Mouse (Mus musculus) left cerebral cortex, adult 9 months (tissue): Measurements from ENCODE around the gene Rab23.
A peak's percentile ranks its signal among the peaks of the same experiment; 100 is the strongest.
"Not testable (repeated sequence)": the region's sequence is repeated elsewhere in the genome, so short reads cannot be mapped to it uniquely, and the experiment has no call there.

Experiments
- DNase-seq, 2 experiments: peaks; one replicate each; pipeline ENCODE4 v3.0.0; 2022; ENCODE audit warnings: low spot score in 2 of 2

Rab23 gene

DNA sequence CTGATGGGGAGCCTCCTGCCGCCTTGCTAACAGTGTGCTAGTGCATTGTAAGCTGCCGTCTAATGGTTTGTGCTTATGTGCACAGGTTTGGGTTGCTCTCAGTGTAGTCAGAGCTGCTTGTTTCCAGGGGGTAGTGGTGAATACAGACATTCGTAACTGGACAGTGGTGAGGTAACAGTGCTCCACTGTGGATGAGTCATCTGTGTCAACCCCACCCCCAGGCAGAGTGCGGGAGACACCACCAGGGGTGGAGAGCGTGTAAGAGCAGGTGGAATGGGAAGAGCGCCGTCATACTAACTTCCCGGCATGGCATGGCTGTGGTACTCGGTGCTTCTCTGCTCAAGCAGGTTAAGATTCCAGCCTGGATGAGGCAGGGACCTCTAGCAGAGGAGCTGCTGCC is 13.4 kb downstream of the Rab23 start:
- DNase-seq = no peak

DNA sequence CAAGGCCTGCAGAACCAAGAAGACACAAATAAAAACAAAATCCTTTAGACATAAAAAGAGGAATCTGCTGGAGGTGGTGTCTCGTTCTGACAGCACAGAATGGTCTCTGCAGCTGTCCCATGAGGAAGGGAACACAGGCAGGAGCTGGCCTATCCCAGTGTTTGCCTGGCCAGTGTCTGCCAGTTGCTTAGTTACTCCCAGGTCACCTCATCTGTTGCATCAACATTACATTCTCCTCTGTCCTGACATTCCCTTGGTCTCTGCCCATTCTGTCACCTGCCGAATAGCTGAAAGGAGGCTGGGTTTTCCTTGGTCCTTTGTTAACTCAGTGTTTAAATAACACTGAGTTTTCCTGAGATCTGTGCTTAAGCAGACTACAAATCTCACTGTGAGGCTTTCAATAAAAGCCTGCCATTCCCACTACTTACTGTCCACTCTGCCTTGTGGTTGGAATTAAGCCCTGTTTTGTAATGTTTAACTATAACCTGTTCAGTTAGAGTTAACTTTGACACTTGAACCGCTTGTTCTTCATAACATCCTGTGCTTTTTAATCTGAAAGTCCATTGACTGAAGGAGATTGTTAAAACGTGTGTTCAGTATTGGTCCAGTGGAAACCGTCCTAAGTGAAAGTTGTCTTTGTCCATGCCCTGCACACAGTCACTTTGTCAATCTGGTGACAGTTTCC is 14.5 kb downstream of the Rab23 start:
- DNase-seq = no peak

DNA sequence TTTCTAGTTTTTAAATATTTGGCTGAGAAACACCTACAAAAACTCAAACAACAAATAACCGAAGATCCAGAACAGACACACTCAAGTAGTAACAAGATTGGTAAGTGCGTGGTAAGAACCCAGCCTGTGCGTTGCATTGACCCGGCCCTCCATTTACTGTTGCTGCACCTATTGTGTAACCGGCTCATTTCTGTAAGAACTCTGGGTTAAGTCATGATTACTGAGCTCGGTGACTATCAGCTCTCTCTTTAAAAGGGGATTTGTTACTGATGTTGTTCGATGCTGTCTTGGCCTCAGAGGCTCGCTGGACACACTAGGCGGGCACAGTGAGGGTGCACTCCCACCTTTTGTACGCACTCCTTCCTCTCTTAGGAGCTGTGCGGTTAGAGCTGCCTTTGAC is 18.6 kb downstream of the Rab23 start:
- no peak for DNase-seq

DNA sequence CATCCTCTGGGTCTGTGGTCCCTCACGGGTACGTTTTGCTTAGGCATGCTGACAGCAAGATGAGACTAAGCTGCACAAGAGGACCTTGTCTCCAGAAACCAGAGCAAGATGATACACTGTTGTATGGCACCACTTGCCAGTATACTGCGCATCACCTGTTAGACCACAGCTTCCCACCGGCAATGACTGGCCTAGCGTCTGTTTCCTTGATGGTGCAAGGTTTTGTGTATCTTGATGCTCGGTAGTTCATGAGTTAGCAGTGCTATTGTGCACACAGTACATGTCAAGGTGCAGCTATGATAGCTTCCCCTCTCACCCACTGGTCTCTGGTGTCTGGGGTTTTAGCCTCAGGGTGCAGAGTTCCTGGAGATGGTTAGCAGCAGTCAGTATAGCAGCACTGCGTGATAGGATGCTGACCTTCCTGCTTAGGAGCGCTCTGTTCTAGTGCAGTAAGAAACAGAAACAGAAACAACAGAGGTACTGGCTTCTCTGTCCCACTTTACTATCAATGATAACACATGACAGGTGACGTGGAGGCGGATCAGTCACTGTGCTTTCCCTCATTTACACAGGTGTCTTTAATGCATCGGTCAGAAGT is 19.1 kb downstream of the Rab23 start:
- no peak for DNase-seq

DNA sequence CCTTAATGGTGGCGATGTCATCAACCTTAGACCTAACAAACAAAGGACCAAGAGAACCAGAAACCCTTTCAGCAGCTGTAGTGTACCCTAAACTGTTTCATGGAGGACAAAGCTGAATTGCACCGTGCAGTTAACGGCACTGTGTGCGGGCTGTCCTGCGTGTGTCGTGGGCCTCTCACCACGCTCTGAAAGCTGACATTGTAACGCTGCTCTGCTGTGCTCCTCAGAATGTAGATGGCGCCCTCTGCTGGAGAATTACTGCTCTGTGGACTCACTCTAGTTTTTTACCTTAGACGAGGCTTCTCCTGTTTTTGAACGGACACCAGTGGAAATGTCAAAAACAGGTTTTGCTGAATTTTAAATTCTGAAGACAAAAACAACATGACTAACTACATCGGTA is 19.6 kb downstream of the Rab23 start:
- DNase-seq = peak; percentile 47 to 92

DNA sequence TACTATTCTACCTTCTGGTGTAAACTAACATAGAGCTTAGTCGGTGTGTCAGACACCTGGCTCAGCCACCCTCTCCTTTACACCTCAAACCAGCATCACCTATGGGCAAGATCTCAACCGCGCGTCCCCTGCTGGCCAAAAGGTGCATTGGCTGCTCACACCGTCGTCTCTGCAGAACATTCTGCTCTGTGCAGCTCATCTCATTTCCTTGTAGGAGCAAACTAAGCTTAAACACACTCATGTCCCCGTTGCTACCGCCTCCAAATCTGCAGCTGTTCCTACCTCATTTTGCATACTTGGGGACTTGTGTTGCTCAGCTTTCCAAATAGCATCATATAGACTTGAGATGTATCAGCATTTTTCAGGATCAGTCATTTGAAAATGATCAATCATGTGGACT is 23.2 kb downstream of the Rab23 start:
- DNase-seq = peak in 1 of 2 experiments; percentile 61

DNA sequence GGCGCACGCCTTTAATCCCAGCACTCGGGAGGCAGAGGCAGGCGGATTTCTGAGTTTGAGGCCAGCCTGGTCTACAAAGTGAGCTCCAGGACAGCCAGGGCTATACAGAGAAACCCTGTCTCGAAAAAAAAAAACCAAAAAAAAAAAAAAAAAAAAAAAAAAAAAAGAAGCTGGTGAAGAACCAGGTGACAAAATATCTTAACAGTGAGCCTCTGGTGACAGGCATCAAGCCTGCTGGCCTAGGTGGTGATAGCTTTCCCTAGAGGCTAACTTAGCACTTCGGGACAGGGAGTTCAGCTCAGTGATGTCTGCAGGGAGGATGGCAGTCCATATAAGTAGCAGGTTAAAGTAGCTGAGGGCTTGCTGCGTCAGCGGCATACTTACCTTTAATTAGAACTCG is 25.1 kb downstream of the Rab23 start:
- DNase-seq = not testable (repeated sequence)

DNA sequence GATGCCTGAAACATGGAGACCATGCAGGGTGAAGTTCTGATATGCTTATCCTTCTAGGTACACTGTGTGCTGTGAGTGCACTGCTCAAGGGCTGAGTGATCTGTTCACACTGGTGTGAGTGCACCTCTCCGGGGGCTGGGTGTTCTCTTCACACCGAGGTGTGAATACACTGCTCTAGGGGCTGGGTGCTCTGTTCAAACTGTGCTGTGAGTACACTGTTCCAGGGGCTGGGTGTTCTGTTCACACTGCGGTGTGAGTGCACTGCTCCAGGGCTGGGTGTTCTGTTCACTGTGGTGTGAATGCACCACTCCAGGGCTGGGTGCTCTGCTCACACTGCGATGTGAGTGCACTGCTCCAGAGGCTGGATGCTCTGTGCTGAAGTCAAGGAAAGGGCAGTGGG is 26.2 kb downstream of the Rab23 start:
- DNase-seq = no peak

DNA sequence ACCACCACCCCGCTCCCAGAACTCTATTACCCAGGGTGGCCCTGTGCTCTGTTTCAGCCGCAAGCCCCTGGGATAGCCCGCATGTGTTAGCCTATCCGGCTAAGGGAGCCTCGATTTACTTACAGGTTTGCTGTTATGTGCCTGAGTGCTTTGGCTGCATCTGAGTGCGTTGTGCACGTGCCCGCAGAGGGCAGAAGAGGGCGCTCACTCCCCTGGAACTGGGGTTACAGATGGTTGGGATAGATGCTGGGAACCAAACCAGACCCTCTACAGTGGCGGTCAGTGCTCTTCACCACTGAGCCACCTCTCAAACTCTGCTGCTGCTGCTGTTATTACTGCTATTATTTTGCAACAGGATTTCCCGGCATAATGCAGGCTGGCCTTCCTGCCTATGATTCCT is 29.4 kb downstream of the Rab23 start:
- DNase-seq = no peak

DNA sequence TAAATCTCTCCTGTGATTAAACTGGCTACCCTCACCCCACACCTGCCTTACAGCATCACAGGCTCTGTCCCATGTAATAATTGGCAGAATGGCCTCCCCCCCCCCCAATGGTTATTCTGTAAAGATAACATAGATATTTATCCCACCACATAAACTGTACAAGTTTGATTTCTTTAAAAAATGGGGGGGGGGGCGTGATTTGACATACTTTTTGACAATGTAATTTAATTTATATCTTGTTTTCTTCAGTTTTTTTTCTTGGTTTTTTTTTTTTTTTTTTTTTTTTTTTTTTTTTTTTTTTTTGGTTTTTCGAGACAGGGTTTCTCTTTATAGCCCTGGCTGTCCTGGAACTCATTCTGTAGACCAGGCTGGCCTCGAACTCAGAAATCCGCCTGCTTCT is 30.0 kb downstream of the Rab23 start:
- not testable (repeated sequence) for DNase-seq

DNA sequence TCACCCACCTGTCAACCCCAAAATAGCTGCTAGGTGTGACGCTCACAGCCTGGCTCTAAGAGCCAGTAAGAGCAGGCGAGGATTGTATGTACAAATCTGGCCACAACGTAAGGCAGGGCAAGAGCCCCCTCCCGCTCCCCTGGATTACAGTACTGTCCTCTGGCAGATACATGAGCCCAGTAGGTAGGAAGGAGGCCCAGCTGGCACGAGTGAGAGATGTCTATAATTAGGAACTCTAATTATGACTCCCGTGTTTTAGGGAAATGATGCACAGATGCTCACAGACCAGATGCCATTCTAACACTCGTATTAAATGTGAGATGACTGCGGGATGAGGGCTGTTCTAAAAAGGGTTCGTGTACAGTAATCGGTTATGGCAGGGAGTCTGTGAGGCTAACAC is 31.6 kb downstream of the Rab23 start:
- DNase-seq = peak; percentile 42 to 55

DNA sequence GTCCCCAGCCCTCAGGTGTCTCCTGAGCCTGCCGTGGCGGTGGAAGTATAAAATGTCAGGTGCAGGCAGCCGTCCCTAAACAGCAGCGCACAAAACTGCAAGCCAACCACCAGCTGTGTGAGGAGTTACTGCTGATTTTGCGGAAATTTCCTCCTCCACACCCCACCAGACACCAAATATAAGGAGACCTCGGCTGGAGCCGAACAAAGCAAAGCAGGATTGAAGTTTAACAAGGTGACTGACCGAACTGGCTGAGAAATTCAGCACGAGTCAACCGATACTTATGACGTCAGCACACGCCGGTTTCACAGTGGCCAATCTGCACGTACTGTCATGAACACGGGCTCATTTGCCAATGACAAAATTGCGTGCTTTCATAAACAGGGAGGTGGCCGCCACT is 34.4 kb downstream of the Rab23 start:
- DNase-seq = no peak

DNA sequence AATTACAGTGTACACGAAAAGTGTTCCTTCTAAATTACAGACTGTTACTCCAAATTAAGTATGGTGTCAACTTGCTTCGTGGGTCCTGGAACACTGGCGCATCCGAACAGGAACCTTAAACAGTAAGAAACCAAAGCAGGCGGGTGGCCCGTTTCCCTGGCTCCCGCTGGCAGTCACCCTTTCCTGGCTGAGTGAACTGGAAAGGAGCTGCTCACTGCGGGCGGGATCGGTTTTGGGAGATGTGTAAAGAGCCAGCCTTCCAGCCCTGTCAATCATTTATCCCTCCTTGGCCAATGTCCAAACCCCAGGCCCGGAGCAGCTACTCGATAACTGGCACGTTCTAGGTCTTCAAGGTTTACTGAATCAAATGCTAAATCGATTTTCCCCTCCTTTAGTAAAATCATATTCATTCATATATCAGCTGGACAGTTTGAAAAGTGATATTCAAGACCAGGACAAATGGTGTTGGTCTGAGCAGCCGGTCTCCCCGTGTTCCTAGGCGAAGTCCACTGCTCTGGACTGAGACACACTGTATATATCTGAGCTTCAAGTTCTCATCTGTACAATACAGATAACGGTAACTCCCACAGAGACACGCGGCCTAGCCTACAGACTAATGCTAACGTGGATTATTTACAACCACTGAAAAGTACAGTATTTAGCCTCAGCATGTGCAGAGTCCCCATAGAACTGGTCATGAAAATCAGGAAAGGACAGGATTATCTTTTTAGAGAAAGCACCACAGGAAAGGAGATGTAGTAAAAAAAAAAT is 35.5 kb downstream of the Rab23 start:
- no peak for DNase-seq

DNA sequence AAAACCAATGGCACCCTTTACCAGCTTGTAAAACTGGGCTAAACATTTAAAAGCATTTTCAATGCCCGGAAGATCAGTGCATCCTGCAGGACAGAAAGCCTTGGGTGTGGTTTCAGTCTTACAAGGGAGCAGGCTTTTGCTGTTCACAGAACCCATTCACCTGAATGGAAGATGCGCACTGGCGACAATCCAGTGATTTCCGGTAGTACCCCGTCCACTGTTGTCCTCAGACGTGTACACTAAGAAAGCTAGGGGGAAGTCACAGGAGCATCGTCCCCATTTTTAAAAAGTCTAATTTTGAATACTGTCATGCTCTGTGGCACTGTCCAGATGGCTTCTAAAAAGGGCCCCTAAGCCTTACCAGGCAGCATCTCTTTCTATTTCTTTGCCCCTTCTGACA is 36.1 kb downstream of the Rab23 start:
- no peak for DNase-seq

DNA sequence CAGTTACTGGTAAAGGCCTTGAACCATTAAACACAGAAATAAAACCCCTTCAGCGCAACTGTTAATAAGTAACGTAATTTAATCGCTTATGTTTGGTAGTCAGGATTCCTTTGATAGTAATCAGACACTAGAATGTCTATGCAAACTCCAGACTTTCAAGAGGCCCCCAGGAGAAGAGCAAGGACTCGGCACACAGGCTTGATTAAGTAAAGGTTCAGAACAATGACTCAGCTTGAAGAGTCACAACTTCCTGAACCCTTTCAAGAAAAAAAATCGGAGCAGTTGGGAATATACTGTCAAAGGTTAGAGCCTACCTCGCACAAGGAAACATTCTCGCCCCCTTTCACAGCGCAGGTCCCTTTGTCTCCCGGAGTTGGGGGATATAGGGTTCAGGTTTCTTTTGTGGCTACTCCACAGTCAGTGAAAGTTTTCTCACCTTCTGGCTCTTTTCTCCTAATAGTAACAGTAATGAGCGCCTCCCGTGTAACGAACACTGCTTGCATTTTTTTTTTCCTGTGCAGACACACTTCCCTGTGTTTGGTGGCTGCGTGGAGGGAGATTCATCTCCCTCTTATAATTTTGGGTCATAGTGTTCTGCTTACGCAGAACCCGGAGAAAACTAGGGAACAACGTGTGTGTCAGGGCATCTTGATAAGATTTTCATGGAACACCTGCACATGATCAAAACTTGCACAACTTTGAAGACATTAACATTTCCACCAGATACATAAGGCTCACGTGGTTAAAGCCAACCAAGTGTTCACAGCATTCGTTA is 36.8 kb downstream of the Rab23 start:
- no peak for DNase-seq

DNA sequence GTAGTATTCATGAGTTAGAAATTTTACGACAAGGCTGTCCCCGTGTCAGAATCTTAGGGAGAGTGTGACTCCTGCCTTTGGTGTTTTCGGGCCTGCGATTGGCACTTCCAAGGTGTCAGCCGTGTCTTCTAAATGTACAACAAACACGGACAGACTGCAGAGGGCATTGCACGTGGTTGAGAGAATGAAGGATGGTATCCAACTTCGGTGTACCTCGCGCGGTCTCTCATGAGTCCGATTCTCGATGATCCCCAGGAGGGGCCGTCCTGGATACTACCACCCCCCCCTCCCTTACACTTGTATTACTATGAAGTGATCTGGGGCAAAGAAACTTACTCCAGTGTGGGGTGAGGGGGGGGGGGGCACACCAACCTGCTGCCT is 37.3 kb downstream of the Rab23 start:
- DNase-seq = no peak

DNA sequence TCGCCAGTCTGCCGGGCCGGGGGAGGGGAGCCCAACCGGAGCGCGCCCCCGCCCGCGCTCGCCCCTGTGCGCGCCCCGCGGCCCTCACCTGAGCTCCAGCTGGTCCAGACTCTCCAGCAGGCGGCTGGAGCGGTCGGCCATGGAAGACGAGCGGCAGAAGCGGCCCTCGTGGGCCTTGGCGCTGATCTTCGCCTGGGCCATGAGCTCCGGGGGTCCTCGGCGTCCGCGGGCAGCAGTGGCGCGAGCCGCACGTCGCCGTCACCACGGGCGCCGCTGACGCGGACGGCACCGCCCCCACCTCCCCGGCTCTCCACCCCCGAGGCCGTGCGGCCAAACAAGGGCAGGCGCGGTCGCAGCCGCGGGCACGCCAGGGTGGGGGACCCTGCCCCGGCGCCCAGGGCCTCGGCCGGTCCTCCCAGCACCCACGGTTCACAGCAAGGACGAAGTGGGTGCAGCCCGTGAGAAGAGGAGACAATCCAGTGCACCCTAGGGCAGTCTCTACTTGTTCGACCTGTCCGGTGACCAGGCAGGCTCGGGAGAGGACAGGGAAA is 37.9 kb downstream of the Rab23 start, which contains the start of gene Bag2:
TSS of gene Bag2 (minus strand) at position 305 of the 551 bp plus-strand sequence.
- DNase-seq = peak in 1 of 2 experiments; percentile 25

DNA sequence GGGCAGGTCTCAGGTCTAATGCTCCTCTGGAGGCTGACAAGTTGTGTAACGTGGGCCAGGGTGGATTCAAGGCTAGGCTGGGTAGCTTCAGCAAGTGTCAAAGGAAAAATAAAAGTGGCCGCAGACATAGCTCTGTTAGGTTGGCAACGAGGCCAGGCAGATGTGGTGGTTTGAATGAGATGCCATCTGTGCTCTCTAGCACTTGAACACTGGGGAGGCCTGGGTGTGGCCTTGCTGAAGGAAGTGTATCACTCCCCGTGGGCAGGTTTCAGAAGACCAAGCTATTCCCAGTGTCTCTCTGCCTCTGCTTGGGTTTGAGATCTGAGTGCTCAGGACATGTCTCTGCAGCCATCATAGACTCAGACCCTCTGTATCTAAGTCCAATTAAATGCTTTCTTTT is 38.8 kb downstream of the Rab23 start:
- peak in 1 of 2 experiments; percentile 22 for DNase-seq

DNA sequence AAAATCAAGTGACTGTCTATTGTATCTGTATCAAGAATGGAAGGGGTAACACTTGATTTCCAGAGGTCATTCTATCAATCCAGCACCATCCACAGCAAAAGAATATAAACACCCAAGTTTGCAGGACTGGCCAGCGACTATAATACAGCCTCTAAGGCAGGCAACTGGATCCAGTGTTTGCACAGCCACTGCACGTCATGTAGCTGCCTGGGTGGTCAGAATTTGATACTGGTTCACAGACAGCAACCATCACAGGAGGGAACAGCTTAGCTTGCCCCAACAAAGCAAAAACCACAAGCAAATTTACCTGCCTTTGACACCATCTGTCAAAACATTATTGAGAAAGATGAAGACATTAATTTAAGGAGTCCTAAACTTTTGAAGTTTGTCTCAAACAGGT is 44.1 kb downstream of the Rab23 start:
- DNase-seq = no peak

DNA sequence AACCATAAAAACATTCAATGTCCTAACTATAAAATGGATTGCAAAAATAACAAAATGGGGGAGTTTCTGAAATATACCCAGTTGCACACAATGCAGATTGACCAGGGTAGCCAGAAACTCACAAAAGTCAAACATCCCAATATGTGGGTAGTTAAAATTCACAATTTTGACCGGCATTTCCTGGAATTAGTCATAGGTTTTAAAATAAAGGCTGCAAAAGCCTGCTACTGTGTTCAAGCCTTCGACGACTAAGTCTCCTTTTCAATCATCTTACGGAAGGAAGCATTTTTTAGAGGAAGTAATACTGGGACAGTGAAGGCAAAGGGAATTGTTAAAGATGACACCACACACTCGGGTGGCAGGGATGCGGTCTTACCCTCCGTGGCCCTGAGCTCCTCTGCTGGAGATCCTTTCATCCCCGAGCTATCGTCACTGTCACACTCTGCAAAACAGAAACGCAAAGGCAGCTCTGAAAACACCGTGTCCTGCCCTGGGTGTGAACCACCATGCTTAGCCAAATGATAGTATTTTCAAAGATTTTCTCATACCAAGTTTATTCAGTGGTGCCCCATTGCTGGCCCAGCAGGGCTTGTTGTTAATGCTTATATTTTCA is 45.9 kb downstream of the Rab23 start:
- DNase-seq = no peak
